In genomic region chr13:63430681-63431029, GRCm38 (mm10) we compare ENCODE assay signal across 8 mouse cellular contexts.
A peak's percentile ranks its signal among the peaks of the same experiment; 100 is the strongest.
DNase-seq lines count a peak whose midpoint lies in the region; ATAC-seq and TF ChIP-seq lines count a peak whose summit lies in the region.

No protein-coding gene starts in this region.

- H3K27ac ChIP-seq in lung, embryonic 15.5 days = peak overlapping the region; percentile 99
- H3K27ac ChIP-seq in cortical plate, adult 2 months (ENCODE audit: insufficient read depth, low read length) = 0 out of 2 replicates have a peak overlapping the region, but pooled peaks have one; percentile 21
- H3K27ac ChIP-seq in hindbrain, embryonic 13.5 days = peak overlapping the region; percentile 96
- H3K27ac ChIP-seq in midbrain, embryonic 13.5 days = peak overlapping the region; percentile 93

- H3K9me3 ChIP-seq in lung, embryonic 15.5 days = no peaks in the 10 kb centered on the region
- no peaks in the 10 kb centered on the region for H3K9me3 ChIP-seq in hindbrain, embryonic 13.5 days
- H3K9me3 ChIP-seq in midbrain, embryonic 13.5 days = no peaks in the 10 kb centered on the region

- peak overlapping the region; percentile 62 for H3K9ac ChIP-seq in lung, embryonic 15.5 days
- H3K9ac ChIP-seq in hindbrain, embryonic 13.5 days = peak overlapping the region; percentile 75
- H3K9ac ChIP-seq in midbrain, embryonic 13.5 days (replicated peaks) = peak overlapping the region; percentile 73

- peak overlapping the region; percentile 55 for H3K4me3 ChIP-seq in lung, embryonic 15.5 days
- peak overlapping the region; percentile 71 for H3K4me3 ChIP-seq in cortical plate, adult 2 months (ENCODE audit: insufficient read depth, low read length)
- peak overlapping the region; percentile 61 for H3K4me3 ChIP-seq in hindbrain, embryonic 13.5 days
- peak overlapping the region; percentile 61 for H3K4me3 ChIP-seq in midbrain, embryonic 13.5 days (replicated peaks)

- ATAC-seq in lung, embryonic 15.5 days (ENCODE audit: borderline replicate concordance, extremely low read depth, low FRiP score, low TSS enrichment) = peak; percentile 65
- peak; percentile 78 for ATAC-seq in hindbrain, embryonic 13.5 days (ENCODE audit: low FRiP score)
- ATAC-seq in midbrain, embryonic 13.5 days = peak; percentile 85

- no peaks in the 10 kb centered on the region for H3K27me3 ChIP-seq in lung, embryonic 15.5 days
- no peaks in the 10 kb centered on the region for H3K27me3 ChIP-seq in hindbrain, embryonic 13.5 days
- no peaks in the 10 kb centered on the region for H3K27me3 ChIP-seq in midbrain, embryonic 13.5 days

- TF ChIP-seq CTCF in cortical plate, adult 2 months (IDR thresholded peaks at IDR 0.05; ENCODE audit: extremely low read depth, insufficient read depth, low read length) = no peak

- H3K4me1 ChIP-seq in lung, embryonic 15.5 days = 0 out of 2 replicates have a peak, but pooled peaks cover 8% of the 10 kb centered on the region
- H3K4me1 ChIP-seq in cortical plate, adult 2 months (ENCODE audit: control insufficient read depth, insufficient read depth, low read length) = peaks cover 1% of the 10 kb centered on the region; the same call in 1 of the 2 replicates
- H3K4me1 ChIP-seq in hindbrain, embryonic 13.5 days (replicated peaks) = peaks cover 9% of the 10 kb centered on the region
- H3K4me1 ChIP-seq in midbrain, embryonic 13.5 days (replicated peaks) = peaks cover 7% of the 10 kb centered on the region

- intact Hi-C loops in gastrocnemius, postnatal 36 days (cut with DNase I) = loop anchor here (5.0 kb wide), 1 partner anchor 137 kb away; no protein-coding TSS in a partner anchor

- DNase-seq in lung, postnatal 25 days (ENCODE audit: low spot score) = no peak
- no peak for DNase-seq in c-Kit-positive CD71-positive TER-119-positive erythroid progenitor cells, embryonic 14.5 days (ENCODE audit: low spot score)
- DNase-seq in gastrocnemius, postnatal 36 days = no peak
- no peak for DNase-seq in kidney, adult 18-20 months

- H3K4me2 ChIP-seq in lung, embryonic 15.5 days = peak overlapping the region; percentile 71
- peak overlapping the region; percentile 56 for H3K4me2 ChIP-seq in hindbrain, embryonic 13.5 days
- H3K4me2 ChIP-seq in midbrain, embryonic 13.5 days (replicated peaks) = peak overlapping the region; percentile 57

- no peaks in the 10 kb centered on the region for H3K36me3 ChIP-seq in lung, embryonic 15.5 days
- H3K36me3 ChIP-seq in hindbrain, embryonic 13.5 days = no peaks in the 10 kb centered on the region
- no peaks in the 10 kb centered on the region for H3K36me3 ChIP-seq in midbrain, embryonic 13.5 days

- no peak for TF ChIP-seq POLR2A in cortical plate, adult 2 months (IDR thresholded peaks at IDR 0.05; ENCODE audit: extremely low read depth, insufficient read depth, low read length)

- 0% methylated on average over 4 of the region's 4 CpGs for WGBS in lung, embryonic 15.5 days
- WGBS in hindbrain, embryonic 13.5 days = 0% methylated on average over 4 of the region's 4 CpGs
- whole genome bisulfite sequencing in midbrain, embryonic 13.5 days = 0% methylated on average over 4 of the region's 4 CpGs

Comparison
In these comparisons a context has a peak if more than half of its experiments do, and no peak if none do; other contexts are left out.
1. H3K27ac ChIP-seq: peak in every context shown above with its lines; median percentile 99 in lung, embryonic 15.5 days; 96 in hindbrain, embryonic 13.5 days; 93 in midbrain, embryonic 13.5 days; 21 in cortical plate, adult 2 months.